ENCODE assay signal across 20 mouse cellular contexts in the genomic region with DNA sequence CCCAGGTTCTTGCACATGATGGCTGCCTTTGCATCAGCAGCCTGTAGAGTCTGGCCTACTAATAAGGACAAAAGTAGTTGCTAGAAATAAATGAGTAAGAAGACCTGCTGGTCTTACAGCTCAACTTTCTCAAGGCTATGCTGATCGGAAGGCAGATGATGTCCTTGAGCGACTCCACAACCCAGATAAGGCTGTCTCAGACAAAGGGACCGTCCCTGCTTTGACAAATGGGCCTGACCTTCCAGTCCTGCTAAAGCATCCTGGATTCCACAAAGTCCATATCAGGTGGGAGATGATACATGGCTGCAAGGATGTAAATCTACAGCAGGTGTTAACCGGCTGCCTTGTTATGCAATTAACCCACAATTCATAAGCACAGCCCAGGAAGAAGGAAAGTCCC.
"Had no signal": no experiment of that assay in that cellular context is flagged by ENCODE, and none has a peak within 500 bp of the region (broad histone marks: within the 10 kb centered on the region; RNA-seq: fewer than 3 reads in every experiment).

No protein-coding gene starts in this region.

- H3K27ac ChIP-seq: kidney, postnatal 0 days; layer of hippocampus, adult 2 months; limb, embryonic 10.5 days; limb, embryonic 13.5 days; liver, embryonic 12.5 days; liver, embryonic 15.5 days; stomach, embryonic 15.5 days had no signal

- H3K36me3 ChIP-seq: limb, embryonic 10.5 days; limb, embryonic 13.5 days; liver, embryonic 12.5 days; liver, embryonic 15.5 days; stomach, embryonic 15.5 days had no signal

- DNase-seq: kidney, postnatal 25 days; layer of hippocampus, adult 9-11 months; liver; lung, adult 2 months; lung, postnatal 14 days; lung, postnatal 4 days; midbrain, embryonic 14.5 days; retina, postnatal 1 day; right cerebral cortex, postnatal 25 days; spleen, adult 18-20 months; thymus, adult 18-20 months; thymus, postnatal 36 days had no signal

- ATAC-seq: liver, embryonic 12.5 days had no signal

- H3K4me2 ChIP-seq: limb, embryonic 13.5 days; liver, embryonic 12.5 days; liver, embryonic 15.5 days; midbrain, embryonic 11.5 days; stomach, embryonic 15.5 days had no signal

- H3K9me3 ChIP-seq: limb, embryonic 10.5 days; limb, embryonic 13.5 days; liver, embryonic 12.5 days; liver, embryonic 15.5 days; stomach, embryonic 15.5 days had no signal

- H3K27me3 ChIP-seq: limb, embryonic 13.5 days; liver, embryonic 12.5 days; liver, embryonic 15.5 days; stomach, embryonic 15.5 days had no signal

- H3K4me3 ChIP-seq: layer of hippocampus, adult 2 months; limb, embryonic 10.5 days; limb, embryonic 13.5 days; liver, embryonic 12.5 days; liver, embryonic 15.5 days; stomach, embryonic 15.5 days had no signal

- H3K4me1 ChIP-seq: limb, embryonic 10.5 days; limb, embryonic 13.5 days; liver, embryonic 12.5 days; liver, embryonic 15.5 days; stomach, embryonic 15.5 days had no signal

- H3K9ac ChIP-seq: limb, embryonic 13.5 days; liver, embryonic 12.5 days; liver, embryonic 15.5 days; stomach, embryonic 15.5 days had no signal
